28 mouse cellular contexts compared by ENCODE assay signal in genomic region chr15:6218087-6218486, GRCm38 (mm10).
"Had no signal": no experiment of that assay in that cellular context is flagged by ENCODE, and none has a peak within 500 bp of the region (broad histone marks: within the 10 kb centered on the region; RNA-seq: fewer than 3 reads in every experiment).

No protein-coding gene starts in this region.

- H3K27me3 ChIP-seq: embryonic facial prominence, embryonic 12.5 days; embryonic facial prominence, embryonic 13.5 days; embryonic facial prominence, embryonic 15.5 days; forebrain, embryonic 12.5 days; forebrain, embryonic 13.5 days; forebrain, embryonic 15.5 days had no signal

- DNase-seq: cerebellum, adult 8-10 months; cerebellum, adult 9-10 months; cerebellum, adult 9-11 months; cerebellum, postnatal 10 days; cerebellum, postnatal 14 days; cerebellum, postnatal 25 days; cerebellum, postnatal 36 days; embryo, embryonic 11 days; forebrain, postnatal 0 days; gastrocnemius, adult 2 months; gastrocnemius, postnatal 10 days; gastrocnemius, postnatal 14 days; gastrocnemius, postnatal 25 days; gastrocnemius, postnatal 36 days; heart, adult 11 months; heart, adult 18-20 months; heart, adult 2 months had no signal

- H3K4me3 ChIP-seq: embryonic facial prominence, embryonic 10.5 days; embryonic facial prominence, embryonic 12.5 days; embryonic facial prominence, embryonic 13.5 days; embryonic facial prominence, embryonic 15.5 days; erythroblast, embryonic 14.5 days; forebrain, embryonic 10.5 days; forebrain, embryonic 12.5 days; forebrain, embryonic 13.5 days; forebrain, embryonic 15.5 days; gastrocnemius, adult 2 months; heart, adult 2 months had no signal

- H3K27ac ChIP-seq: embryonic facial prominence, embryonic 10.5 days; embryonic facial prominence, embryonic 12.5 days; embryonic facial prominence, embryonic 13.5 days; embryonic facial prominence, embryonic 15.5 days; forebrain, embryonic 10.5 days; forebrain, embryonic 12.5 days; forebrain, embryonic 13.5 days; forebrain, embryonic 15.5 days; gastrocnemius, adult 2 months; heart, adult 2 months had no signal

- H3K9me3 ChIP-seq: embryonic facial prominence, embryonic 10.5 days; embryonic facial prominence, embryonic 12.5 days; embryonic facial prominence, embryonic 13.5 days; embryonic facial prominence, embryonic 15.5 days; forebrain, embryonic 10.5 days; forebrain, embryonic 12.5 days; forebrain, embryonic 13.5 days; forebrain, embryonic 15.5 days had no signal

- H3K4me2 ChIP-seq: embryonic facial prominence, embryonic 12.5 days; embryonic facial prominence, embryonic 13.5 days; embryonic facial prominence, embryonic 15.5 days; forebrain, embryonic 12.5 days; forebrain, embryonic 13.5 days; forebrain, embryonic 15.5 days had no signal

- ATAC-seq: forebrain, embryonic 13.5 days; forebrain, embryonic 14.5 days; forebrain, embryonic 15.5 days; forebrain, embryonic 16.5 days; forebrain, postnatal 0 days had no signal

- H3K4me1 ChIP-seq: embryonic facial prominence, embryonic 10.5 days; embryonic facial prominence, embryonic 12.5 days; embryonic facial prominence, embryonic 13.5 days; embryonic facial prominence, embryonic 15.5 days; forebrain, embryonic 10.5 days; forebrain, embryonic 12.5 days; forebrain, embryonic 13.5 days; forebrain, embryonic 15.5 days had no signal

- H3K36me3 ChIP-seq: embryonic facial prominence, embryonic 10.5 days; embryonic facial prominence, embryonic 12.5 days; embryonic facial prominence, embryonic 13.5 days; embryonic facial prominence, embryonic 15.5 days; forebrain, embryonic 10.5 days; forebrain, embryonic 12.5 days; forebrain, embryonic 15.5 days had no signal

- H3K9ac ChIP-seq: embryonic facial prominence, embryonic 12.5 days; embryonic facial prominence, embryonic 13.5 days; embryonic facial prominence, embryonic 15.5 days; forebrain, embryonic 12.5 days; forebrain, embryonic 13.5 days; forebrain, embryonic 15.5 days; forebrain, postnatal 0 days had no signal
